Mouse (Mus musculus) neural tube, embryonic 15.5 days (tissue): Measurements from ENCODE around the gene Il6st. TPM values are rescaled to one million over a fixed set of nuclear protein-coding genes. Genes with fewer than 3 reads are reported as not detected.
"Not testable (repeated sequence)": the region's sequence is repeated elsewhere in the genome, so short reads cannot be mapped to it uniquely, and the experiment has no call there.

Experiments used
- ATAC-seq: fragments of 200-750 bp; cut with Nextera tagmentation; 2 replicates; pipeline ENCODE4 v1.8.0; 2017; ENCODE audit warnings: mild to moderate bottlenecking, moderate TSS enrichment, moderate library complexity; ENCODE audit not compliant: low FRiP score
- H3K27ac ChIP-seq: fragments of 300-500 bp; sonication (generic); replicated peaks from 2 replicates; pipeline ENCODE4 v1.5.1; 2015; ENCODE audit warnings: mild to moderate bottlenecking, inconsistent platforms
- H3K27me3 ChIP-seq: fragments of 300-500 bp; sonication (generic); replicated peaks from 2 replicates; pipeline ENCODE4 v1.6.1; 2015; ENCODE audit warnings: inconsistent platforms
- H3K36me3 ChIP-seq: fragments of 300-500 bp; sonication (generic); 2 replicates; pipeline ENCODE4 v1.6.1; 2015; ENCODE audit warnings: inconsistent platforms
- H3K4me1 ChIP-seq: fragments of 300-500 bp; sonication (generic); 2 replicates; pipeline ENCODE4 v1.6.1; 2015; ENCODE audit warnings: inconsistent platforms
- H3K4me2 ChIP-seq: fragments of 300-500 bp; sonication (generic); 2 replicates; pipeline ENCODE4 v1.6.1; 2015; ENCODE audit warnings: inconsistent platforms, mild to moderate bottlenecking, moderate library complexity
- H3K4me3 ChIP-seq: fragments of 300-500 bp; sonication (generic); replicated peaks from 2 replicates; pipeline ENCODE4 v1.5.1; 2015; ENCODE audit warnings: mild to moderate bottlenecking, inconsistent platforms
- H3K9ac ChIP-seq: fragments of 300-500 bp; sonication (generic); replicated peaks from 2 replicates; pipeline ENCODE4 v1.6.1; 2015; ENCODE audit warnings: mild to moderate bottlenecking, inconsistent platforms
- H3K9me3 ChIP-seq: fragments of 300-500 bp; sonication (generic); replicated peaks from 2 replicates; pipeline ENCODE4 v1.6.1; 2016; ENCODE audit warnings: inconsistent platforms
- WGBS: fragments of 180-500 bp; shearing (Covaris S2); methylation state at CpG from one replicate; pipeline ENCODE4 v1.1.7; 2015; ENCODE audit warnings: mixed read lengths; 5-methylcytosine and 5-hydroxymethylcytosine counted together
- polyA plus RNA-seq: library from polyadenylated mRNA; unstranded; fragments of >200 nt; fragmentation: Nextera tagmentation; extraction: Ambion mirVana; gene quantifications from 2 replicates; pipeline ENCODE4 v1.2.1, GENCODE M21; 2015

Gene Il6st
- 25.2 and 25.6 TPM in 2 replicates for polyA plus RNA-seq

- H3K27ac ChIP-seq = peak within 1 kb of the TSS; percentile 87
- H3K27me3 ChIP-seq = no peaks in the 10 kb centered on the region
- no peaks in the 10 kb centered on the region for H3K36me3 ChIP-seq
- H3K4me1 ChIP-seq = peaks cover 21% of the 10 kb centered on the region
- no peaks in the 10 kb centered on the region for H3K9me3 ChIP-seq
- peak within 1 kb of the TSS; percentile 87 for H3K9ac ChIP-seq
- H3K4me2 ChIP-seq = peak within 1 kb of the TSS; percentile 91
- ATAC-seq = peak; percentile 100
- peak within 1 kb of the TSS; percentile 93 for H3K4me3 ChIP-seq
- under 1% methylated on average over 84 of the region's 85 CpGs for WGBS
These were observed at the start of gene Il6st for GRCm38 (mm10) chr13:112463868-112464625. TSS of gene Il6st (plus strand) at chr13:112464070.

GRCm38 (mm10) chr13:112415896-112416295 lies 48.0 kb upstream of the Il6st start:
- Histone ChIP-seq H3K9ac (no peak overlapping the region), H3K4me3 (no peak overlapping the region), H3K27ac (no peak overlapping the region), H3K27me3 (no peaks in the 10 kb centered on the region), H3K4me1 (no peaks in the 10 kb centered on the region), H3K4me2 (no peak overlapping the region), H3K9me3 (no peaks in the 10 kb centered on the region), H3K36me3 (no peaks in the 10 kb centered on the region)
- no peak for ATAC-seq
- 86% methylated on average over 6 of the region's 6 CpGs for WGBS

- WGBS = 22% methylated on average over 8 of the region's 8 CpGs
- no peak overlapping the region for H3K4me2 ChIP-seq
- no peak overlapping the region for H3K27ac ChIP-seq
- no peak for ATAC-seq
- no peak overlapping the region for H3K9ac ChIP-seq
- H3K27me3 ChIP-seq = no peaks in the 10 kb centered on the region
- H3K4me3 ChIP-seq = no peak overlapping the region
- H3K4me1 ChIP-seq = no peaks in the 10 kb centered on the region
- H3K36me3 ChIP-seq = no peaks in the 10 kb centered on the region
- no peaks in the 10 kb centered on the region for H3K9me3 ChIP-seq
These were observed 47.3 kb upstream of the Il6st start for GRCm38 (mm10) chr13:112416410-112417162.

GRCm38 (mm10) chr13:112417163-112417523 lies 46.7 kb upstream of the Il6st start:
- Histone ChIP-seq H3K4me1 (no peaks in the 10 kb centered on the region), H3K4me3 (no peak overlapping the region), H3K36me3 (no peaks in the 10 kb centered on the region), H3K27ac (no peak overlapping the region), H3K27me3 (no peaks in the 10 kb centered on the region), H3K9ac (no peak overlapping the region), H3K9me3 (no peaks in the 10 kb centered on the region), H3K4me2 (no peak overlapping the region)
- no peak for ATAC-seq
- WGBS = 38% methylated on average over 4 of the region's 4 CpGs

DNA sequence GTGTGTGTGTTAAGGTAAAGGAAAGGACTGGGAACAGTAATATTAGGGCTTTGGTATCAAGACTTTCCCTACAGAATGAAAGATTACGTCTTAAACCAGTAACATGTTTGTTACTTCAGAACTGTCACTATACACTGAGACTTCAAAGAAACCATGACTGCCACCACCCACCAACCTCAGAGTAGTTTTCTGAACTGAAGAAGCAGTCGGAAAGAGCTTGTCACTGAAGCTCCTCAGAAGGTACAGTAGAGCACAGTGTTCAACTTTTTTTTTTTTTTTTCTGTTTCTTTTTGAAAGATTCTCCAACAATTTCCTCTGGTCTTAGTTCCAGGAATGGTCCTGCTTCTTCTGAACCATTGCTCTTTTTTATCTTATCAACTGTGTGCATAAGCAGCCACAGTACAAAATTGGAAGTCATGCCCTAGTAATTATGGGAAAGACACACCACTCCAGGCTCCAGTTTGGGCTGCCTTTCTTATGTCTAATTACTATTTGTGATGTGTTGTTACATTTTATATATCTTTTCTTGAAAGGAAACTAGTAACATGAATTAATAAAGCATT lies 45.9 kb upstream of the Il6st start:
- no peaks in the 10 kb centered on the region for H3K27me3 ChIP-seq
- ATAC-seq = no peak
- no peak overlapping the region for H3K27ac ChIP-seq
- H3K9ac ChIP-seq = no peak overlapping the region
- no peak overlapping the region for H3K4me2 ChIP-seq
- H3K36me3 ChIP-seq = no peaks in the 10 kb centered on the region
- no peaks in the 10 kb centered on the region for H3K4me1 ChIP-seq
- H3K4me3 ChIP-seq = no peak overlapping the region
- 85% methylated on average over 2 of the region's 2 CpGs for WGBS
- H3K9me3 ChIP-seq = no peaks in the 10 kb centered on the region

GRCm38 (mm10) chr13:112418595-112418994 lies 45.3 kb upstream of the Il6st start:
- H3K9me3 ChIP-seq = no peaks in the 10 kb centered on the region
- no peaks in the 10 kb centered on the region for H3K4me1 ChIP-seq
- no peaks in the 10 kb centered on the region for H3K36me3 ChIP-seq
- WGBS = 95% methylated on average over 4 of the region's 4 CpGs
- no peak overlapping the region for H3K27ac ChIP-seq
- no peak overlapping the region for H3K4me2 ChIP-seq
- H3K9ac ChIP-seq = no peak overlapping the region
- ATAC-seq = no peak
- H3K4me3 ChIP-seq = no peak overlapping the region
- no peaks in the 10 kb centered on the region for H3K27me3 ChIP-seq

- no peak overlapping the region for H3K27ac ChIP-seq
- H3K36me3 ChIP-seq = no peaks in the 10 kb centered on the region
- no peaks in the 10 kb centered on the region for H3K9me3 ChIP-seq
- no peak overlapping the region for H3K4me3 ChIP-seq
- no peak for ATAC-seq
- no peak overlapping the region for H3K9ac ChIP-seq
- H3K4me2 ChIP-seq = no peak overlapping the region
- H3K27me3 ChIP-seq = no peaks in the 10 kb centered on the region
- WGBS = 89% methylated on average over 2 of the region's 2 CpGs
- H3K4me1 ChIP-seq = peaks cover 4% of the 10 kb centered on the region; the same call in 1 of the 2 replicates
These were observed 39.7 kb upstream of the Il6st start for GRCm38 (mm10) chr13:112424212-112424611.

GRCm38 (mm10) chr13:112424635-112425034 lies 39.2 kb upstream of the Il6st start:
- no peak overlapping the region for H3K4me2 ChIP-seq
- no peak overlapping the region for H3K9ac ChIP-seq
- H3K27me3 ChIP-seq = no peaks in the 10 kb centered on the region
- ATAC-seq = no peak
- H3K9me3 ChIP-seq = no peaks in the 10 kb centered on the region
- no peaks in the 10 kb centered on the region for H3K36me3 ChIP-seq
- peaks cover 4% of the 10 kb centered on the region; the same call in 1 of the 2 replicates for H3K4me1 ChIP-seq
- WGBS = 93% methylated on average over 7 of the region's 7 CpGs
- H3K4me3 ChIP-seq = no peak overlapping the region
- no peak overlapping the region for H3K27ac ChIP-seq

DNA sequence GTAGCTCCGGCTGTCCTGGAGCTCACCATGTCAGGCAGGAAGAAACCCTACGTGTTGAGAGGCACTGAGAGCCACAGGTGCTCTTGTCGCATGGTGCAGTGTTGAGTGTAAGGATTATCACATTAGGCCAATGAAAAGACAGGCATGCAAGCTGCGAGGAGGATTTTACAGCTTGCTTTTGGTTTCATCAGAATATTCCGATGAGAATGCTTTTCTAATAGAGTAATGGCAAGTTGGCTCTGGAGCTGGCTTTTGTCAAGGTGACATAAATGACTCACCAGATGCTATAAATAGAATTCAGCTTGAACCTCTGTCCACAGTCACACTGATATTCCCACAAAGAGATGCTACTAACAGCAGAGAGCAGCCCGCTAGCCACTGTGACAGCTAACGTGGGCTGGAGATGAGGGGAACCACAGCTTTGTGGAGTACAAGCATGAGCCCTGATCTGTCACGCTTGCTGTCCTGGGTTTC lies 38.7 kb upstream of the Il6st start:
- ATAC-seq = no peak

GRCm38 (mm10) chr13:112426265-112427135 lies 37.4 kb upstream of the Il6st start:
- Histone ChIP-seq H3K4me2 (no peak overlapping the region), H3K9me3 (no peaks in the 10 kb centered on the region), H3K4me3 (no peak overlapping the region), H3K4me1 (peaks cover 4% of the 10 kb centered on the region; the same call in 1 of the 2 replicates), H3K9ac (no peak overlapping the region), H3K27ac (no peak overlapping the region), H3K36me3 (no peaks in the 10 kb centered on the region), H3K27me3 (no peaks in the 10 kb centered on the region)
- no peak for ATAC-seq
- 79% methylated on average over 13 of the region's 13 CpGs for WGBS

More for the DNA sequence above, 38.7 kb upstream of the Il6st start:
- no peaks in the 10 kb centered on the region for H3K36me3 ChIP-seq
- H3K27ac ChIP-seq = no peak overlapping the region
- H3K9ac ChIP-seq = no peak overlapping the region
- no peak overlapping the region for H3K4me3 ChIP-seq
- WGBS = 72% methylated on average over 8 of the region's 8 CpGs
- H3K27me3 ChIP-seq = no peaks in the 10 kb centered on the region
- H3K9me3 ChIP-seq = no peaks in the 10 kb centered on the region
- H3K4me1 ChIP-seq = peaks cover 4% of the 10 kb centered on the region; the same call in 1 of the 2 replicates
- H3K4me2 ChIP-seq = no peak overlapping the region

DNA sequence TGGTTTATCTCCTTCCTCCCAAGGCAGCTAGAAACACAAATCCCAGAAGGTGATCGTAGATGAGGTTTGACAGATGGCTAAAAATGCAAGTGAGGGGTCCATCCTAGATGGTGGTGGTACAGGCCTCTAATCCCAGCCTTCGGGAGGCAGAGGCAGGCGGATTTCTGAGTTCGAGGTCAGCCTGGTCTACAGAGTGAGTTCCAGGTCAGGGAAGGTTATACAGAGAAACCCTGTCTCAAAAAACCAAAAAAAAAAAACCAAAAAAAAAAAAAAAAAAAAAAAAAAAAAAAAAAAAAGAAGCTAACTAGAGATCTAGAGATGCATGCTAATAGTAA lies 36.8 kb upstream of the Il6st start:
- H3K27ac ChIP-seq, H3K4me1 ChIP-seq, H3K36me3 ChIP-seq, H3K9me3 ChIP-seq, H3K9ac ChIP-seq, H3K27me3 ChIP-seq, H3K4me3 ChIP-seq, ATAC-seq, H3K4me2 ChIP-seq: not testable (repeated sequence)
- 90% methylated on average over 4 of the region's 4 CpGs for WGBS
